Mouse (Mus musculus) liver (tissue): ENCODE measurements around the gene Smarca2.
A peak's percentile ranks its signal among the peaks of the same experiment; 100 is the strongest.
"Not testable (repeated sequence)": the region's sequence is repeated elsewhere in the genome, so short reads cannot be mapped to it uniquely, and the experiment has no call there.

Experiments used
- DNase-seq: peaks from one replicate; pipeline ENCODE4 v3.0.0-alpha.2; 2020; ENCODE audit warnings: mixed read lengths

The Smarca2 gene

GRCm38 (mm10) chr19:26617287-26617686 is 12.4 kb downstream of the Smarca2 start:
- DNase-seq = no peak

- DNase-seq = no peak
Observed at GRCm38 (mm10) chr19:26630712-26631235, 25.9 kb downstream of the Smarca2 start.

DNA sequence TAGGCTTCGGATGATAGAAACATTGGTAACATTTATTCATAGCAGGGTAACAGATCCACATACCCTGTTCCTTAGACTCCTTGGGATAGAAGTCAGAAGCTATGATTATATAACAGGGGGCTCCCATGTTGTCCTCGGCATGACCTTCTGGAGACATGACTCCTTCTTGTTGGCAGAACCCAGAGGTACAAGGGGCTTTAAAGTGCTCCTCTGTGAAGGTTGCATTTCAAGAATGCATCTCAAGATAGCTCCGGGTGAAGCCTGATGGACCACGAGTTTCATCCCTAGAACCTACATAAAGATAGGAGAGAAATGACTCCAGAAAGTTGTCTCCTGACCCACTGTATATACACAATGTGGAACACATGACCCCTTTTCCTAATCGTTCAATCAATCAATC is 27.4 kb downstream of the Smarca2 start:
- no peak for DNase-seq

- no peak for DNase-seq
Observed at GRCm38 (mm10) chr19:26640556-26640955, 35.7 kb downstream of the Smarca2 start.

- DNase-seq = no peak
Observed at GRCm38 (mm10) chr19:26641269-26641668, 36.4 kb downstream of the Smarca2 start.

- no peak for DNase-seq
Observed at GRCm38 (mm10) chr19:26643011-26643410, 38.2 kb downstream of the Smarca2 start.

DNA sequence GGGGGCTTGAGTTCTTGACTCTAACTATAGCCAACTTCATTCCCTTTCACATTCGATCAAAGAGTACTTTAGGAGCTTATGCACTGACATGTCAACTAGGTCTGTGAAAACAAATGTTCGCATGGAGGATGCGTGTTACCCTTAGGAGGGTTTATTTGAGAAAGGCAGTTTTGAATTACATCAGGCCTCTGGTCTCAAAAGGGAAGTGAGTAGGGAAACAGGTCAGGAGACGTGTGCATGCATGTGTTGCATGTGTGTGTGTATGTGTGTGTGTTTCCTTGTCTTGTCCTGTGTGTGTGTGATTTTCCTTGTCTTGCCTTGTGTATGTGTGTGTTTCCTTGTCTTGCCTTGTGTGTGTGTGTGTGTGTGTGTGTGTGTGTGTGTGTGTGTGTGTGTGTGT is 39.1 kb downstream of the Smarca2 start:
- DNase-seq = no peak

DNA sequence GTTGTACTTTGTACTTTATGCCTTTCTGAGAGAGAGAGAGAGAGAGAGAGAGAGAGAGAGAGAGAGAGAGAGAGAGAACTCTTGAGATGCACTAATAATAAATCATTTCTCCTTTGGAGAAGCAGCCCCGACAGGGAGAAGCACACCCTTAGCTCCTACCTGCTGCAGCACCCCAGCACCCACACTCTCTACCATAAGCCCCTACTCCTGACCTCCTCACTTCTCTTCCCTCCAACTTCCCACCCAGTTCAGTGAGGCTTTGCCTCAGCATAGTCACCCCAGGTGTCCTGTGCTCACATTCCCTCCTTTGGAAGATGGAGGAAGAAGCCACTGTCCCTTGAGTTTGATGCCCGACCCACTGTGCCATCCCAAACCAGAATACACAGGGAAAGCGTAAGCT is 40.2 kb downstream of the Smarca2 start:
- DNase-seq = no peak

DNA sequence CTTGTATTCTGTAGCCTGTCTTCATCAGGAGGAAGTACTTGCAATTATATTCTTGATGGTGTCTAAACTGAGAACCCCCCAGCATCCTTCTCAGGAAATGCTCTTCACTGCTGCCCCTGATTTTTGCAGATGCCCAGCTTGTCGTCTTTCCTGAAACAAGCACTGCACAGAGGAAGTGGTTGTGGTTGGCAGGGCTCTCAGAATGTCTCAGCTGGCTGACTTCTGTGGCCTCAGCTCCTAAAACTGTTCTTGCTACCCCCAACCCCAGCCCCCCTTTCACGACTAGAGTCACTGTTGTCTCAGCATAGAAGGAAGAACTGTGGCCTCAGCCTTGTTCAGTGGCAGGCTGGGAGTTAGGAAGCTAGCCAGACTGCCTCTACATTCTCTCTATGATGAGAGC is 41.3 kb downstream of the Smarca2 start:
- no peak for DNase-seq

DNA sequence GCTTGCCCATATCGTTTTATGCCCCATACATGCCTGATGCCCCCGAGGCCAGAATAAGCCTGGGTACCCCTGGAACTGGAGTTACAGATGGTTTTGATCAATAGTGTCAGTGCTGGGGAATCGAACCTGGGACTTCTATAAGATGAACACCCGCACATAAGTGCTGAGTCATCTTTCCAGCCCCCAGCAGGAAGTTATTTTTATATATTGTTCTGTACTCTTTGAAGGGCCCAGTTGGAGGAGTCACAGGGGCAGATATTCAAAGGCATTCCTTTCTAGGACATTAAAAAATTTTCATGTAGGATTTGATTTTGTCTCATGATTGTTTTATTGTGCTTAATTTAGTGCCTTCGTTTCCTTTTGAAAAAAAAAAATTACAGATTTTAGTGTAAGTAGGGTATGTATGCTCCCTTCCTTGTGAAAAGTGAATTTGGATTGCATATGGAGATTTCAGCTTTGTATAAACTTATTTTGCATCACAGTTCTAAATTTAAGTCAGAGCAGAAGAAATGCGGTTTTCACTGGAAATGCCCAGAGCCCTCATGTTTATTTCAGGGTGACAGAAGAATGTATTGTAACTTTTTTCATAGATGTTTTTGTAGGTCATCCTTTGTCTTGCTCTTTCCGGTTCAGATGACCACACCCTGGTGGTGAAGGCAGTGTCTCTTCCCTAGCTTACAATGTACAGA is 45.9 kb downstream of the Smarca2 start:
- no peak for DNase-seq

GRCm38 (mm10) chr19:26658324-26658723 is 53.5 kb downstream of the Smarca2 start:
- DNase-seq = no peak

- DNase-seq = no peak
Observed at GRCm38 (mm10) chr19:26659976-26660375, 55.1 kb downstream of the Smarca2 start.

GRCm38 (mm10) chr19:26661198-26661597 is 56.3 kb downstream of the Smarca2 start:
- no peak for DNase-seq

DNA sequence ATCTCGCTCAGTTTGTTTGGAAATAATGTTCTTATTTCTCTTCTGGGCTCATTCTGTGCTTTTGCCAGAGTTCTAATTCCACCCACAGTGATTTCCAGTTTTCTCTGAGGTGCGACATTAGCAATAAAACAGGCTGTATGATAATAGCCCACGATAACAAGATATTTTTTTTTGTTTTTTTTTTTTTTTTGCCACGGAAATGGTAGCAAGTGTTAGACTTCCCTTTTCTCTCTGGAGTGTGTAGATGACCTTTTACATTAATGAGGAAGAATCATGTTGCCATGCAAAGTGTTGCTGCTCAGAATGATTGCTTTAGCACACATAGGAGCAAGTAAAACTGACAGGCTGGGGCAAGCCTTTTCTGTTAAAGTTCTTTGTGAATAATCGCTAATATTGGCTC is 61.5 kb downstream of the Smarca2 start:
- no peak for DNase-seq

GRCm38 (mm10) chr19:26670089-26670488 is 65.2 kb downstream of the Smarca2 start:
- peak; percentile 8 for DNase-seq

DNA sequence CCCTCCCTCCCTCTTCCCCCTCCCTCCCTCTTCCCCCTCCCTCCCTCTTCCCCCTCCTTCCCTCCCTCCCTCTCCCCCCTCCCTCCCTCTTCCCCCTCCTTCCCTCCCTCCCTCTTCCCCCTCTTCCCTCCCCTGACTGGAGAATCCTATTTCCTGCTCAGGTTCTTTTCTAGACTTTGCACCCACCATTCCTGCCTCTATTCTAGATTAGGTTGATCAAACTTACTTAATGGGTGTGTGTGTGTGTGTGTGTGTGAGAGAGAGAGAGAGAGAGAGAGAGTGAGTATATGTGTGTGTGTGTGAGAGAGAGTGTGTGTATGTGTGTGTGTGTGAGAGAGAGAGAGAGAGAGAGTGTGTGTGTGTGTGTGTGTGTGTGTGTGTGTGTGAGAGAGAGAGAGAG is 66.6 kb downstream of the Smarca2 start:
- DNase-seq = not testable (repeated sequence)

DNA sequence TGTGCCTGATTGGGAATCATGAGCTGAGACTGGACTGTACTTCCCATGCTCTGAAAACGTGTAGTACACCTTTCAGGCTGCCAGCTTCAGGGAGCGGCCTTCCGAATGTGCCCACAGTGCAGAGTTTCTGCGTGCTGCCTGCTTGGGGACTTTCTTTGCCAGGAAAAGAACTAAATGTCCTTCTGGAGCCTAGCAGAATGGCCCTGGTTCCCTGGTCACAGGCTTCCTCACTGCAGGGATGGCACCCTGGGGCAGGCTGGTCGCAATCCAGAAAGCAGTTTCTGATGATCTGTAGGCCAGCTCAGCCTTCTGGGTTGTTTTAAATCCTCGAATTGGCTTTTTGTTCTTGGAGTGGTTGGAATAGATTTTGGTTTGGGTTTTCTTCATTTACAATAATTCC is 71.1 kb downstream of the Smarca2 start:
- no peak for DNase-seq

DNA sequence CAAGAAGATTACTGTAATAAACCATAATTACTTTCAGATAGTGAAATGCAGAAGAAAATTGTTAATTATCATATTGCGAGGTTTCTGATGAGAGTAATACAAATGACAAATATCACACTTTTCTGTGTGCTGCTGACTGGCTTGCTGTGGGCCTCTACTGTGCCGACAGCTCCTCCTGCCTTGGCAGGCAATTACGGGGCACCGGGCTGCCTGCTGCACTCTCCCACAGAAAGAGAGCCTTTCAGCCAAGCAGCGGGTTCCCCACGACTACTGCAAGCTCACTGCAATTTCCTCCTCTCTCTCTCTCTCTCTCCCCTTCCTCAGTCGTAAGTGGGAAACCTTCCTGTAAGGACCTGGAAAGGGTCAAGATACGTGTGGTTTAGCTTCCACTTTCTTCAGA is 73.7 kb downstream of the Smarca2 start:
- no peak for DNase-seq

GRCm38 (mm10) chr19:26679674-26680073 is 74.8 kb downstream of the Smarca2 start:
- DNase-seq = no peak

GRCm38 (mm10) chr19:26681549-26681948 is 76.7 kb downstream of the Smarca2 start:
- DNase-seq = no peak

DNA sequence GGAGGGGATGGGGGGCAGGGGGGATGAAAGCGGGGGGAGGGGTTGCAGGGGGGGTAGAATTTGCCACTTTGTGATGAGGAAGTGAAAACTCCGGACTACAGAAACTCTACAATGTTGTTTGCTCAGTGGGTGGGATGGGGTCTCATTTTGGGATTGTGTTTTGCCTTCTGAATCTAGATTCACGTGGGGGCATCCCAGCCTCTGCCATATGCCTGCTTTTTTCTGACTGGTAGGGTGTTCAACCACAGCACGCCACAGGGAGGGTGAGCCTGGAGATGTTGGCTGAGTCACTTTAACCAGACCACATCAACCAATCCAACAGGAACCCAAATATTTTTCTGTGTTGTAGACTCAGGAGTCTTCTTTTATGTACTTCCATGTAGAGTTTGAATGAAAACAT is 77.3 kb downstream of the Smarca2 start:
- DNase-seq = no peak

DNA sequence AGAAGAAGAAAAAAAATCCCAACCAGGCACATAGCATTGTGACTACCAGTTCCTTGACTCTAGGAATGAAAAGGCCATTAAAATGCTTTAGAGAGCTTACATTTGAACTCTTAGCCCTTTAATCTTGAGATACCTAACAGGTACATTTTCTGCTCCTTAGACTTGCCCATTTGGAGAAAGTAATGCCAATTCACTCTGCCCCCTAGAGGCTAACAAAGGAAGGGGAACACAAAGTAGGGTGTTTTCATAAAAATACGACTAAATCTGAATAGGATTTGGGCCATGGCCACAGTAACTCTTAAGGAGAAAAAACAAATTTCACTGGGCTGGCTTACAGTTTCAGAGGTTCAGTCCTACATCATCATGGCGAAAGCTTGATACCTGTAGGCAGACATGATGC is 77.9 kb downstream of the Smarca2 start:
- no peak for DNase-seq

GRCm38 (mm10) chr19:26683731-26684130 is 78.9 kb downstream of the Smarca2 start:
- no peak for DNase-seq

- DNase-seq = no peak
Observed at GRCm38 (mm10) chr19:26690516-26690915, 85.7 kb downstream of the Smarca2 start.

DNA sequence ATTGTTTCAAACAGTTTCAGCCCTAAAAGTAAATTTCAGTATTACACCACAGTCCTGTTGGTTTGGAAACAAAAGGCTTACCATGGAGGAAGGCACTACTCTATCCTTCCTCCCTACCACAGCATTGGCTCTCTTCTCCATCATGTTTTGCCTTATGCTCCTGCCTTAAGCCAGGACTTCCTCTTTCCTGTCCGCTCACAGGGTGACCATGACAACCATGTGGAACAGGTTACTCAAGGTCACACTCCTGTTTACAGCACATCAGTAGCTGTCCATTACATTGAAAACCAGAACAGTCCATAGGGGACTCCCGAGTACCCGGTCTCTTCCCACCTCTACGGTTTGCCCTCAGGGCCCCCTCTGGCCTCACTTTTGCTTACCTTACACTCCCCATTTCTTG is 92.3 kb downstream of the Smarca2 start:
- no peak for DNase-seq
